22 mouse cellular contexts compared by ENCODE assay signal in genomic region chr13:82620036-82620435, GRCm38 (mm10).
DNase-seq lines count a peak whose midpoint lies in the region; ATAC-seq and TF ChIP-seq lines count a peak whose summit lies in the region.
"Had no signal": no experiment of that assay in that cellular context is flagged by ENCODE, and none has a peak within 500 bp of the region (broad histone marks: within the 10 kb centered on the region; RNA-seq: fewer than 3 reads in every experiment).

No protein-coding gene starts in this region.

- no peak overlapping the region for H3K4me2 ChIP-seq in hindbrain, embryonic 14.5 days (replicated peaks)
- no peak overlapping the region for H3K4me2 ChIP-seq in midbrain, embryonic 15.5 days
- H3K4me2 ChIP-seq: liver, embryonic 15.5 days; lung, embryonic 15.5 days had no signal

- TF ChIP-seq CTCF in brain, embryonic 14.5 days (IDR thresholded peaks at IDR 0.05; ENCODE audit: borderline replicate concordance, extremely low read depth, insufficient read depth, insufficient read length) = no peak

- TF ChIP-seq POLR2A in brain, embryonic 14.5 days (IDR thresholded peaks at IDR 0.05; ENCODE audit: borderline replicate concordance, extremely low read depth, insufficient read depth, insufficient read length, poor library complexity, severe bottlenecking) = no peak

- H3K36me3 ChIP-seq in hindbrain, embryonic 14.5 days (replicated peaks; ENCODE audit: control insufficient read depth, insufficient read depth) = no peaks in the 10 kb centered on the region
- H3K36me3 ChIP-seq in hindbrain, embryonic 10.5 days = no peaks in the 10 kb centered on the region
- H3K36me3 ChIP-seq in midbrain, embryonic 15.5 days (replicated peaks) = no peaks in the 10 kb centered on the region
- H3K36me3 ChIP-seq: limb, embryonic 10.5 days; liver, embryonic 15.5 days; lung, embryonic 15.5 days had no signal

- DNase-seq in hindbrain, embryonic 14.5 days (ENCODE audit: low spot score) = peak; percentile 31
- no peak for DNase-seq in hindbrain, embryonic 10.5 days (ENCODE audit: low spot score)
- peak; percentile 13 for DNase-seq in brain, adult 2 months (ENCODE audit: low read depth, low spot score)
- peak; percentile 68 for DNase-seq in brain, embryonic 14.5 days (ENCODE audit: low read depth)
- no peak for DNase-seq in cerebellum, adult 9-10 months
- DNase-seq: adrenal gland, adult 2 months; cerebellum, adult 2 months; gastrocnemius, postnatal 25 days; heart, adult 2 months; kidney, adult 18-20 months; liver; lung, postnatal 36 days; spleen, adult 18-20 months had no signal

- H3K4me1 ChIP-seq in hindbrain, embryonic 14.5 days (replicated peaks; ENCODE audit: control insufficient read depth, insufficient read depth, low read length) = peaks cover 13% of the 10 kb centered on the region; the same call in 1 of the 2 replicates
- H3K4me1 ChIP-seq in hindbrain, embryonic 10.5 days (replicated peaks) = no peaks in the 10 kb centered on the region
- H3K4me1 ChIP-seq in midbrain, embryonic 15.5 days = peaks cover 12% of the 10 kb centered on the region; the same call in 1 of the 2 replicates
- H3K4me1 ChIP-seq: limb, embryonic 10.5 days; liver, embryonic 15.5 days; lung, embryonic 15.5 days; megakaryocyte, embryonic 14.5 days had no signal

- ATAC-seq in hindbrain, embryonic 14.5 days (ENCODE audit: low FRiP score) = no peak
- ATAC-seq in midbrain, embryonic 15.5 days (replicated peaks) = peak; percentile 48; the same call in 1 of the 2 replicates
- no peak for ATAC-seq in monocyte, adult 5-6 weeks (replicated peaks; ENCODE audit: insufficient number of reproducible peaks, low FRiP score, low TSS enrichment, poor library complexity, severe bottlenecking)
- ATAC-seq: inflammation-experienced regulatory T-cells, adult 6 months had no signal

- no peak overlapping the region for H3K27ac ChIP-seq in hindbrain, embryonic 14.5 days
- no peak overlapping the region for H3K27ac ChIP-seq in hindbrain, embryonic 10.5 days
- H3K27ac ChIP-seq in midbrain, embryonic 15.5 days = peak overlapping the region; percentile 52
- H3K27ac ChIP-seq: heart, adult 2 months; kidney, postnatal 0 days; limb, embryonic 10.5 days; liver, embryonic 15.5 days; lung, embryonic 15.5 days had no signal

- H3K9ac ChIP-seq in hindbrain, embryonic 14.5 days = no peak overlapping the region
- no peak overlapping the region for H3K9ac ChIP-seq in midbrain, embryonic 15.5 days
- H3K9ac ChIP-seq: liver, embryonic 15.5 days; lung, embryonic 15.5 days had no signal

- no peak overlapping the region for H3K4me3 ChIP-seq in hindbrain, embryonic 14.5 days (replicated peaks; ENCODE audit: low read length)
- no peak overlapping the region for H3K4me3 ChIP-seq in hindbrain, embryonic 10.5 days
- no peak overlapping the region for H3K4me3 ChIP-seq in midbrain, embryonic 15.5 days
- H3K4me3 ChIP-seq: heart, adult 2 months; limb, embryonic 10.5 days; liver, embryonic 15.5 days; lung, embryonic 15.5 days; megakaryocyte, embryonic 14.5 days; myocyte had no signal

- H3K27me3 ChIP-seq in hindbrain, embryonic 14.5 days (ENCODE audit: control insufficient read depth, insufficient read depth, low read length) = no peaks in the 10 kb centered on the region
- no peaks in the 10 kb centered on the region for H3K27me3 ChIP-seq in hindbrain, embryonic 10.5 days (ENCODE audit: insufficient read depth, poor library complexity, severe bottlenecking)
- H3K27me3 ChIP-seq in midbrain, embryonic 15.5 days (replicated peaks) = no peaks in the 10 kb centered on the region
- H3K27me3 ChIP-seq: liver, embryonic 15.5 days; lung, embryonic 15.5 days; megakaryocyte, embryonic 14.5 days had no signal

- 62% methylated on average over 3 of the region's 3 CpGs for WGBS in hindbrain, embryonic 14.5 days
- WGBS in hindbrain, embryonic 10.5 days = 89% methylated on average over 3 of the region's 3 CpGs
- WGBS in midbrain, embryonic 15.5 days = 48% methylated on average over 3 of the region's 3 CpGs

- H3K9me3 ChIP-seq in hindbrain, embryonic 14.5 days (ENCODE audit: control insufficient read depth, low read length) = no peaks in the 10 kb centered on the region; the same call in 1 of the 2 replicates
- H3K9me3 ChIP-seq in hindbrain, embryonic 10.5 days = no peaks in the 10 kb centered on the region
- H3K9me3 ChIP-seq in midbrain, embryonic 15.5 days = no peaks in the 10 kb centered on the region; the same call in 1 of the 2 replicates
- H3K9me3 ChIP-seq: limb, embryonic 10.5 days; liver, embryonic 15.5 days; lung, embryonic 15.5 days; megakaryocyte, embryonic 14.5 days had no signal

Comparison
In these comparisons a context has a peak if more than half of its experiments do, and no peak if none do; other contexts are left out.
1. DNase-seq: peak in hindbrain, embryonic 14.5 days (single experiment), brain, adult 2 months (single experiment) and brain, embryonic 14.5 days (single experiment); none in hindbrain, embryonic 10.5 days (single experiment) and cerebellum, adult 9-10 months (single experiment).